Mouse (Mus musculus): ENCODE measurements around the gene Arhgap19. TPM values are rescaled to one million over a fixed set of nuclear protein-coding genes. Genes with fewer than 3 reads are reported as not detected.
A peak's percentile ranks its signal among the peaks of the same experiment; 100 is the strongest.

The Arhgap19 gene
- polyA plus RNA-seq, 1 experiment = 3.5 TPM

DNA sequence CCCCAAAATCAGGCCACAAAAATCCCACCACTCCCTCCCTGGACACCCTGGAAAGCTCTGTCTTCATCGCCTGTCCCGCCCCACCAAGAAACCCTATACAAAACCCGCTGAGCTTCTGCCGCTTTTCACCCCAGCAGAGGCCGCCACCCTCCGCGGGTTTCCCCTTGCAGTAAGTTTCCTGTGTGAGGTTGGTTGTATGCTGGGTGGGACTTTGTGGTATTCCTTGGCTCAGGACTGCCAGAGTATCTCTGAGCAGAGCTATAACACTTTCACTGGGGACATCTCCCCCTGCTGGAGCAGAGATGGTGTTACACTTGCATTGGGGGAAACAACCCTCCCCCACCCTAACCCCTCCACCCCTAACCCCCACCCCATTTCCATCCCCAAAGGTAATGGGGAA is 1.5 kb upstream of the Arhgap19 start:
- DNase-seq (ENCODE audit: extremely low spot score in 1 of 2, low spot score in 1 of 2) = no peak

DNA sequence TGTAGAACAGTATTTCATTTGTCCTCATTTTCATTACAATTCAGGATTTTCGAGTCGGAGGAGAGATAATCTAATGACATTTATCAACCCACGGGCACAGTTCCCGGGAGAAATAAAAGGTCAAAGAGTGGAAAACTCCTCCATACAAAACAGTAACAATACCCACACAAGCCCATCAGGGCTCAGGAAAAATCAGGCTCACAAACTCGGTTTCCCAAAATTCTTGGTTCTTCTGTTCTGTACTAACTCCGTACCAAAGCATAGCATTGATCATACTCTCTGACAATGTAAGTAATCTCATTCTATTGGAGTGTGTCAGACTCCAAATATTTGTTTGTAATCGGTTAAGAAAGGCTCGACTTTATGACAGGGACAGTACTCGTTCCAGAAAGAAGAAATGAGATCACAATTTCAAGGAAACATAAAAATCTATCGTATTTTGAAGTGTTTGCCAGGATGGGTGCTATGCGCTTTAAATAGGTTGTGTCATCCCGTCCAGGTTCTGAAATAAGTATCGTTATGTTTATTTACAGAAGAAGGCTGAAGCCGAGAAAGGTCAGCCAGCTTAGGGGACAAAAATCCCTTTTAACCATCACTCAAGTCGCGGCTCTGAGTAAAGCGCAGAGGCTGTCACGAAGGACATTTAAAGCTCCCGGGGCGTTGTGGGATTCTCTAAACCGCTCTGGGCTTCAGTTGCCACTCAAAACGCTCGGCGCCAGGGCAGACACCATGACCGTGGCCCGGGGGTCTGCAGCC is 683 bp downstream of the Arhgap19 start:
- DNase-seq (ENCODE audit: extremely low spot score in 1 of 2, low spot score in 1 of 2) = peak in 1 of 2 experiments; percentile 15

DNA sequence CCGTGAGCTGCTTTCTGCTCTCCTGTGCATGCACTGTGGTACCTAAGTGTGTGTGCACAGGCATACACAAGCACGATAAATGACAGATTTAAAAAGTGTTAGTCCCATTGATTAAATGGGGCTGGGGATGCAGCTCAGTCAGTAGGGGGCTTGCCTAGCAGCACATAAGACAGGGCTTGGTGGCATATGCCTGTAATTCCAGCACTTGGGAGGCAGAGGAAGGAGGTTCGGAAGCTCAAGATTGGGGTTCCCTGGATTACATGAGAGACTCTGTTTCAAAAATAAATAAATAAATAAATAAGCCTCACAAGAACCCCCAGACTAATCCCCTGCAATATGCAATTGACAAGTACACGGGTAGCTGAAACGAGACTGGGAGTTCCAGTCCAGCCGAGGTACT is 1.4 kb downstream of the Arhgap19 start:
- DNase-seq (ENCODE audit: extremely low spot score in 1 of 2, low spot score in 1 of 2) = no peak

DNA sequence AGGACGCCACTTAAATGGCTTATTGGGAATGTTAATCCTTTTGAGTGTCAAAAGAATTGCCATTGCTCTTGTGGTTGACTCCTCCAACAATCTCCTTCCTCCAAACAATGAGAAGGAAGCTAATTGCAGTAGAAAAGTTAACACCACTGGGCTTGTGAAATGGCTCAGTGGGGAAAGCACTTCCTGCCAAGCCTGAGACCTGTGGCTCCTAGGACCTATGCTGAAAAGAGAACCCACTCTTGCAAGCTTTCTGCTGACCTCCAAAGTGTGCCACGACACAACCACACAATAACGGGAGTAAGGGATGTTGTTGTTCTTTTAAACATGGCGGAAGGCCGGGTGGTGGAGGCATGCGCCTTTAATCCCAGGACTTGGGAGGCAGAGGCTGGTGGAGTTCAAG is 4.3 kb downstream of the Arhgap19 start:
- no peak for DNase-seq (ENCODE audit: extremely low spot score in 1 of 2, low spot score in 1 of 2)

DNA sequence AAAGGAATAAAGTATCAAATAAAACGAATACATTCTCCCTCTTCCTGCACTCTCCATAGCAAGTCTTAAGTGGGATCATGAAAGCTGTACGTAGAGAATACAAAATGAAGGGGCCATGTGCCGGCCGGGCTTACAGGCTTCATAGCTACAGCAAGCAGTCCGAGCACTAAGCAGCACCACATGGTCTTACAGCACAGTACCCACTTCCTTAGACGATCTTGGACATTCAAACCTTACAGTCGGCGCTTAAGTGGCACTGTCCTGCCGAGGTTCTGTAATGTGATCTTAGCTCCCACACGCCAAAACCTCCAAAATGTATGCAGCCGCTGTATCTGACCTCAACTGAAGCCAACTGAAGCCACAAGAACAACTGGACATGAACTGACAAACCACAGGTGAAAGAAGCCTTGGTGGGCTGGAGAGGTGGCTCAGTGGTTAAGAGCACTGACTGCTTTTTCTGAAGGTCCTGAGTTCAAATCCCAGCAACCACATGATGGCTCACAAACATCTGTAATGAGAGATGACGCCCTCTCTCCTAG is 5.0 kb downstream of the Arhgap19 start:
- no peak for DNase-seq (ENCODE audit: extremely low spot score in 1 of 2, low spot score in 1 of 2)

DNA sequence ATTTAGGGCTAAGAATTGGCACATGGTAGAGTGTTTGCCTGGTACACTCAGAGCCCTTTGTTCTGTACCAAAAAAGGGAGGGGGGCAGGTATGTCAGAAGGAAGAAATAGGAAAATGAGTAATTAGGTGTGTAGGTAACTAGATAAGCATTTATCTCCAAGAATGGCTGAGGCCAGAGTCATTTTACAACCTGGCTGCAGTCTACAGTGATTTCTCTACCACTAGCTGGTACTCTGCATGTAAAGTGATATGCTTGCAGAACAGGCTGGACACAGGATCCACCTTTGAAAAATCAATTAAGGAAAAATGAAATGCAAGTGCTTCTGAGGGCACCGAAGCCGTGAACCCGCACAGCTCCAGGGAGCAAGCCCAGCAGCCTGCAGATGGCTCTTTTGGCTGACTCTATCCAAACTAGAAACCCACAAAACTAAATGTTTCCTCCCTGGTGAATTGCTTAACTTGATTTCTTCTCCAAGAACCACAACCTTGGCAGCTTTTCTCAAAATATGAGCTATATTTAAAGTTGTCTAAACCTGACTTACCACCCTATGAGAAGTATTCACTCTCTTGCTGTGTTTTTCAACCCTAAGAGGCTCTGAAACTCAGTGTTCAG is 5.6 kb downstream of the Arhgap19 start:
- no peak for DNase-seq (ENCODE audit: extremely low spot score in 1 of 2, low spot score in 1 of 2)

DNA sequence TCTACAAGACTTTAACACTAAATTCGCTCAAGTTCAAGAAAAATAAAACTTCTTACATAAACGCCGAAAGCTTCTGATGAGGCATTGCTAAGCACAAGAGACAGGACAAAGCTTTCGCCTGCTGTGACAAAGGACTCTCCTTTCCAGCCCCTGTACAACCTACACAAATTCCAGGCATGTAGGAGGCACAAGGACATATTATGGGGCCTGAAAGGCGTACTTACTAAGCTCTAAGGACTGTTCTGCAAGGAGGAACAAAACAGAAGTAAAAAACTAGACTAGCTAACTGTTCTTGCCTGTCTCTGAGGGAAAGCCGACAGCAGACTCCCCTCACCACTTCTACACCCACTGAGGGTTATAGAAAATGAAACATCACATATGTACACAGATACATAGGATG is 6.9 kb downstream of the Arhgap19 start:
- no peak for DNase-seq (ENCODE audit: extremely low spot score in 1 of 2, low spot score in 1 of 2)

DNA sequence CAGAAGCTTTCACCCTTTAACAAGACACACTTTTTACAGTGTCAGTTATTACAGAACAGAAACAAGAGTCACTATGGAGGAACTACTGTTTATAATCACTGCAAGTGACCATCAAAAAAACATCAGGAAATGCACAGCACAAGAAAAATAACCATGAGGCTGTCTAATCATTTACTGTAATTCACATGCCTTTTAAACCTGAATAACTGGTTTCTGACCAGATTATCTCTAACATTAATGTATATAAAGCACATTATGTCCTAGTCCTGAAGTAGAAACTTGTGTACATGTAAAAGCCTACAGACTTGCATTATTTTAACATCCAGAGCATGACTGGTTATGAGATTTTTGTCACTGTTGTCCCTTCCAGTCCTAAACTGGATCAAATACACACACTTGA is 7.8 kb downstream of the Arhgap19 start:
- no peak for DNase-seq (ENCODE audit: extremely low spot score in 1 of 2, low spot score in 1 of 2)

DNA sequence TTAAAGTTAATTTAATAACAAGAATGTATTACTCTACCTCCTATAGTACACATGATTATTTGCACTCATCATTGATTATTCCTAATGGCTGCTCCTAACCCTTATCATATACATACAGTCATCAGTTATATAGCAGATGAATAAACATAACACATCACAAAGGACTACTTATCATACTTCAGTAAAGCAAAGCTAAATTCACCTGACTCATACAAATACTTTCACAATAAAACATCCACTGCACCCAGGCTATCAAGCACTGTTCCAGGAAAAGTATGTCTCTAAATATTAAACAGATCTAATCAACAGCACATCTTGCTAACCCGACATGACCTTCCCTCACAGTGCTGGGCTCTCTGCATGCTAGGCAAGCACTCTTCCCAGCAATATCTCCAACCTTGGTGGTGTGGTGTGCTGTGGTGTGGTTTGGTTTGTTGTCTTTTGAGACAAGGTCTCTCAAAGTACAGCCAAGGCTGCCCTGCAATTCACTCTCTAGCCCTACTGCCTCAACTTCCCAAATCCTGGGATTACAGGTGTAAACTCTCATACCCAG is 8.8 kb downstream of the Arhgap19 start:
- no peak for DNase-seq (ENCODE audit: extremely low spot score in 1 of 2, low spot score in 1 of 2)

DNA sequence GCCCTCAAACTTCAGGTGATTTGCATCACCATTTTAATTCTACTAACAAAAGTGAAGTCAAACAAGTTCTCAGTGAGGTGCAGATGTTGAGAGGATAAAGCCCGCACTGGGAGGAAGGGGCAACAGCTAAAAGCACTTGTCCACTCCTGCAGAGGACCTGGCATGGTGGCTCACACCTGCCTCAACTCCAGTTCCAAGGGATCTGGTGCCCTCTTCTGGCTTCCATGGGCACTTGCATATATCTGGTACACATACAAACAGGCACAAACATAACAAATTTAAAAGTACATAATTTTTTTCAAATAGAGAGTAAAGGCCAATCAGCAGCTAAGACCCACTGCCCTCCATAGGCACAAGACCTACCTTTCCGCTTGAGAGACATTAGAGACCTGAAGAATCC is 10.5 kb downstream of the Arhgap19 start:
- DNase-seq (ENCODE audit: extremely low spot score in 1 of 2, low spot score in 1 of 2) = no peak

DNA sequence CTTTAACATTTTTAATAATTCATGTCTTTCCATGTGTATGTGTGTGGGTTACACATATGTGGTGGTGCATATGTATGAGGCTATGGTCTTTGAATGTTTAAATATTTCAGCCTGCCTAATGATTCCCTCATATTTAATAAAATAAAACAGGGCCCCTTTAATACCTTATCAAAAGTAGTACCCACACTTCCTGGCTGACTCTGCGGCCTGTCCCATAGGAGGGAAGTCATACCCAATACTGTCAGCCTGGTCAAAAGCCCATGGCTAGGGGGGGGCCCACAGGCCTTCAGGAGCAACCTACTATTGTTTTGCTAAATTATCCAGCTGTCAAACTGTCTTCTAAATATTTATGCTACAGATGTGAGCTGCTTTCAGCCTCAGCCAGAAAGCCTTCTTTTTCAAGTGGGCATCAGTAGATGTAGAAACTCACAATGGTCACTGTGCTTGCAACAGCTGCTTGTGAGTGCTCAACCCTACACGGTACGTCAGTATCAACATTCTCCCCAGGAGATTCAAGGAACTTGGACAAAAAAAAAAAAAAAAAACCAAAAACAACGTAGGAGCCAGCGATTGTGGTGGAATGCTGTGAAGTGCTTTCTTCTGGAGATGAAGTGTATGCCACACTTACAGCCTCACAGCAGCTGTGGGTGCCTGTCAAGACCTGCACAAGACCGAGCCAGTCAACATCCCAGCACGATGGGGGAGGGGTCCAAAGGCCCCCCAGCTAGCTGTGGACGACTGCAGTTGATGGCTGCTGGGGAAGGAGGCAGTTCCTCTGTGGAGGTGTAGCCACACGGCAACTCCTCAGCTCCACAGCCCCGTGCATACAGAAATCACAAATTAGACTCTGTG is 12.5 kb downstream of the Arhgap19 start:
- DNase-seq (ENCODE audit: extremely low spot score in 1 of 2, low spot score in 1 of 2) = no peak

DNA sequence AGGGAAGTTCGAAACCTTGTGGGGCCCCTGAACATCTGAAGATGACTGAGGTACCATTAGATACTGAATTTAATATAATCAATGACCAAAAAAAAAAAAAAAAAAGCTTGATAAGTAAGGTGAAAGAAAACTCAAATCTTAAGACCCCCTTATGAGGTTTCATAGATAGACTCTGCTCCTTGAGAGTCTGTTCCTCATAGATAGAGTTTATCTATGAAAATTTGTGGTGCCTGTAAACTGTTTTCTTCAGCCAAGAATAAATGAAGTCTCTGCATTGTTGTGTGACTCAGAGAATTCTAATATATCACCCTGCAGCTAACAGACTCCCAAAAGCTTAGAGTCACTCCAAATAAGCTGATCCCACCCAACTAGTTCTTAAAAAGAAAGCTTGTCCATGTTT is 15.0 kb downstream of the Arhgap19 start:
- no peak for DNase-seq (ENCODE audit: extremely low spot score in 1 of 2, low spot score in 1 of 2)

DNA sequence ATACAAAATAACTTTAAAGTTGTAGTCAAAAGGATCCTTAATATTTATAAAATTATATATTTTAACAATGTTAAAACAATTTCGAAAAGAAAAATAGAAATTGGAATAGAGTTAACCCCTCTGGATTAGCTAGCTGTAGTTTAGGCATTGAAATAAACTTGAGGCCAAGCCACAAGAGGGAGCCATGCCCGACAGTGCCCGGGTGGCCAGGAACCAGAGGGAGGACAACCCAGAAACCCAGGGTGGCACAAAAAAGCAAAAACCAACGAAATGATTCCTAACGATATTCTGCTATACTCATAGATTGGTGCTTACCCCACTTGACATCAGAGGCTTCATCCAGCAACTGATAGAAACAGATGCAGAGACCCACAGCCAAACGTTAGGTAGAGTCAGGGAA is 24.3 kb downstream of the Arhgap19 start:
- DNase-seq (ENCODE audit: extremely low spot score in 1 of 2, low spot score in 1 of 2) = no peak

DNA sequence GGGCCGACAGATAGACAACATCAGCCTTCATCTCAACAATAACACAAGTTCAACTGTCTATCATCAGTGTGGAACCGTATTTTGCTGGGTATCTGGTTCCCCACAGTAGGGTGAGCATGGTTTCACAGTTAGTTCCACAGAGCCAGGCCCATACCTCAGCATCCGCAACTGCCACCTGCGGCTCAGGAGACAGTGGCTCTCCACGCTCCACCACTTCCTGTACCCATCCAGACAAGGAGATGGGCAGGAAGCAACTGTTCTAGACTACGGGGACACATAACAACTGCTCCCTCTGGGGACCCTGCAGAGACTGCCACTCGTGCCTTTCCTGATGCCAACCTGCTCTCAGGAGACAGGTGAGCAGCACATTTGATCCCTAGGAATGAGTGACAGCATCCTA is 33.1 kb downstream of the Arhgap19 start:
- DNase-seq (ENCODE audit: extremely low spot score in 1 of 2, low spot score in 1 of 2) = no peak

DNA sequence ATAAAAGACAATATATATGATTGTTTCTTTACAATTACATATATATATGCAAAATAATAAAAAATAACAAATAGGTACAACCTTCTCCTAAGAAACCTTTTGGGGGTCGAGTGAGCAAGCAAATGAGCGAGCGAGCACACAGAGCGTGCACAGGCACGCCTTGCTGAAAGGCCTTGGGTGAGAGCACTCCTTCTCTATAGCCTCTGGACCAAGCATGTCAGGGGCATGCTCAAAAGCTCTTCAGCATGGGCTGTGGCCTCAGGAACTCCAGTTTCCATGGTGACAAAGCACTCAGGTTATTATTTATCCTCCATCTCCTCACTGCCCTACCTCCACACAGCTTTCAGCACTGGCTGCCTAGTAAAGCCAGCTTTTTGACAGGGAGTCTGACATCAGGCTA is 35.2 kb downstream of the Arhgap19 start:
- DNase-seq (ENCODE audit: extremely low spot score in 1 of 2, low spot score in 1 of 2) = no peak

DNA sequence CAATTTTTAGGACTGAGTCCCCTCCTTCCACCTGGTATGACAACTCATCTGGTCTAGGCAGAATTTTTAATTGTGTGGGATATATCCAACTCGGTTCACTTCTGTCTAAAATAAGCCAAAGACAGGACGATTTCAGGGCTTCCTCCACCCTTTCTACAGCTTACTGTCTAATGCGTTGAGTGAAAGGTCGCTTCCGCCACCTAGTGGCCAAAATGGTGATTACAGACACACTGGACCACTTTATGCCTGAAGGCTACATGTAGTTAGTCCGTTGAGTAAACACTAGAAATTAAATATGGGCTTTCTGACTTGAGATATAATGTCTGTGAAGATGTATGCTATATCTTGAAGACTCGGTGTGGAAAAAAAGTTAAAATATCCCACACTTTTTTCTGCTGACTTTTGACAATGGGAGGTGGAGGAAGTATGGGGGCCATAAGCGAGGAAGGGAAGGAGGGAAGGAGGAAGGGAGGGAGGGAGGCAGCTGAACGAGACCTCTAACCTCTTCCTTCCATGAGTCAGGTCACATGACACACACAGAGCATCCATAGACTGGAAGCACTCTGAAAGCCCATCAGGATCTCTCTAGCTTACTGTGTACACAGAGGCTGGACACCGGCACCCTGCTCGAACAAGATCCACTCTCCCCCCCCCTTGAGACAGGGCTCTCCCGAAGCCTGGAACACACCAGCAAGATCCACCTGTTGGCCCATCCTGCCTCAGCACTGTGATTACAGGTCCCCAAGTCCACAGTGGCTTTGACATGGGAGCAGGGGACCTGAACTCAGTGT is 37.8 kb downstream of the Arhgap19 start:
- DNase-seq (ENCODE audit: extremely low spot score in 1 of 2, low spot score in 1 of 2) = peak; percentile 81 to 99

DNA sequence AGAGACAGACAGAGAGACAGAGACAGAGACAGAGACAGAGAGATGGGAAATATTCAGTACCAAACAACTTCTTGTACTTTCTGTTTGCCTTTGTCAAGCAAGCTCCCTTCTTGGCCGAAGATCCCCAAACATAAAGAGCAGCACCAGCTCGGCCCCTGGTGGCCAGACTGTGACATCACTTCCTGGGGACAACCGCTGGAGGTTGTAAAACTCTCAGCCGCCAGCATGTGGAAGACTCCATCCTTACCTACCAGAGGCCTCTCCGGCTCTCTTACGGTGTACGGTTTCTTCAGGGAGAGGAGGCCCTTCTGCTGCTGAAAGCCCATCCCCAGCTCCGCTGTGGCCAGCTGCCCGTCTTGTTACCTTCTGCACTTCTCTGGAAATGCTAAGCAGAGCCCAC is 40.3 kb downstream of the Arhgap19 start:
- DNase-seq (ENCODE audit: extremely low spot score in 1 of 2, low spot score in 1 of 2) = no peak

DNA sequence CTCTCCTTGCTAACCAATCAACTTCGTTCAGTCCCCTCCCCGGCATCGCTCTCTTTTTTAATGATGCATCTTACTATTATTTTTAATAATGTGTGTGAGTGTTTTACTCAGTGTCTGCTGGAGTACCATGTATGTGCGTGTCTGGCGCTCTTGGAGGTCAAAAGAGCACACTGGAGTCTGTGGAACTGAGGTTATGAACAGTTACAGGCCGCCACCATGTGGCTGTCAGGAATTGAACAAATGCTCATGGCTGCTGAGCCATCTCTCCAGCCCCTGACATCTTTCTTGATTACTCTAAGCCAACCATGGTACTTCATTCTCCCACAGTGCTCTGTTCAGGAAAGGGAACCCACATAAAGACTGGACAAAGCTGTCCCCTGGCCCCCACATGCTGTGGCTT is 42.1 kb downstream of the Arhgap19 start:
- peak in 1 of 2 experiments; percentile 42 for DNase-seq (ENCODE audit: extremely low spot score in 1 of 2, low spot score in 1 of 2)

DNA sequence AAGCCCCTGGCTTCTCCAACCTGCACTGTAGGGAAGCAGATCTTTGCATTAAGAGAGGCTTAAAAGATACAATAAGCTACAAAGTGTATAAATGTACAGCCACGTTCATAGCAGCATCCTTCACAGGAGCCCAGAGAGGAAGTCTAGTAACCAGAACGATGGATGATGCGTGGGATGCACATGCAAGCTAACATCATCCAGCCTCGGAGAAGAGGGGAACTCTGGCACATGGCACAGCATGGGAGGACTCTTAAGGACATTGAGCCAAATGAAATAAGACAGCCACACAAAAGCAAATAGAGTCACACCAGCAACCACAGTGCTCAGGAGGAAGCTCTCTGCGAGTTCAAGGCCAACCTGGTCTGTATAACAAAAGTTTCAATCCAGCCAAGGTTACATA is 42.6 kb downstream of the Arhgap19 start:
- DNase-seq (ENCODE audit: extremely low spot score in 1 of 2, low spot score in 1 of 2) = peak in 1 of 2 experiments; percentile 45

DNA sequence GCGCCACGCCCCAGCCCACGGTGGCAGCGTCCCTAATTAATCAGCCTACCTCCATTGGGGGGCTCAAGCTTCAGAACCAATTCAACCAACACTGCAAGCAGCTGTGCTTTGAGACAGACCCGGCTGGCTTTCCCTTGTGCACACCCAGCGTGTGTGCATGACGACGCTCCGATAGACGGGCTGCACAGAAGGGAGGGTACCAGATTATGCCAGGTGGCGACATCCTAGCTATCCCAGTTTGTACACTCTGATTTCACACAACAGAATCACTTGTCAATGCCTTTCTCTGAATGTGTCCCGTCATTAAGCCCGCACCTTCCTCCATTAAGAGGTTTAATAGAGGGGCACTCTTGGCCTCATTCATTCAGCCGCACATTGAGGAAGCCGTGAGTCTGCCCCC is 47.1 kb downstream of the Arhgap19 start:
- no peak for DNase-seq (ENCODE audit: extremely low spot score in 1 of 2, low spot score in 1 of 2)

Measured in frontal cortex, adult 2 months (tissue).